Mouse (Mus musculus): Measurements from ENCODE around the gene Pitpnm3. TPM values are rescaled to one million over a fixed set of nuclear protein-coding genes. Genes with fewer than 3 reads are reported as not detected.
A peak's percentile ranks its signal among the peaks of the same experiment; 100 is the strongest.
"Not testable (repeated sequence)": the region's sequence is repeated elsewhere in the genome, so short reads cannot be mapped to it uniquely, and the experiment has no call there.

Pitpnm3 gene
- polyA plus RNA-seq (2015; fragmentation: Nextera tagmentation; extraction: Ambion mirVana), result 0.08 and 0.14 TPM in 2 replicates

DNA sequence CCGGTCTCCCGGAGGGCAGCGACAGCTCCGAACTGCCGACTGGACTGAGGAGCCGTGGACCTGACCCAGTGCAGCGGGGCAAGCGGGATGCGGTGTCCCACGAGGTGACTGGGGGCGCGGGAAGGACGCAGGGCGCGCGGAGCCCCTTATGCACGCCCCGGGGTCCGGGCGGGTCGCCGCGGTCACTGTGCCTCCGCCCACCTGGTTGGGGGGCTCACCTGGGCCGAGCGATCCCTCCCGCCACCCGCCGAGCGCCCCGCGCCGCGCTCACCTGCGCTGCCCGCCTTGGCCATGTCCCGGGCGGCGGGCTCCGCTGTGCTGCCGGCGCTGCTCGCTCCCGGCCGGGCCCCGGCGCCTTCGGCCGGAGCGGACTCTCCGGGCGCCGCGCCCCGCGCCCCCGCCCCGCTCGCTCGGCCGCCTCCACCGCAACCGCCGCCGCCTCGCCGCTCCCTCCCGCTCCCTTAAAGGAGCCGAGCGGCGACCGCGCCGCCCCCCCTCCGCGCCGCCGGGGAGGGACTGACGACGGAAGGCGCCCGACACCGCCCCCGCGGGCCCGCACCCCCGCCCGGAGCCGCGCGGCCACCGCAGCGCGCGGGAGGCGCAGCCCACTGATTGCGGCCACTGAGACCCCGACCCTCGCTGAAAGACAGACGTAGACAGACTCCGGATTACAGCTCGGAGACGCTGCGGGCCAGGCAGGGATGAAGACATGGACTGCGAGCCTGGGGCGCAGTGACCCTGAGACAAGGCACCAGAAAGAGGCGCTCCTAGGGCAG is at the start of gene Pitpnm3:
Gene Pitpnm3 (minus strand): TSS at position 396 of the 776 bp plus-strand sequence.
- peaks cover 25% of the 10 kb centered on the region for H3K4me1 ChIP-seq
- no peak within 1 kb of the TSS for H3K27ac ChIP-seq
- H3K9me3 ChIP-seq, result no peaks in the 10 kb centered on the region
- H3K9ac ChIP-seq, result peak within 1 kb of the TSS; percentile 68
- under 1% methylated on average over 60 of the region's 107 CpGs for WGBS
- no peaks in the 10 kb centered on the region for H3K36me3 ChIP-seq
- H3K4me3 ChIP-seq, result peak within 1 kb of the TSS; percentile 56
- peak; percentile 19; the same call in 1 of the 2 replicates for ATAC-seq (ENCODE audit: low FRiP score, low read depth)
- peak within 1 kb of the TSS; percentile 98 for H3K4me2 ChIP-seq (replicated peaks)
- H3K27me3 ChIP-seq, result peaks cover 74% of the 10 kb centered on the region

DNA sequence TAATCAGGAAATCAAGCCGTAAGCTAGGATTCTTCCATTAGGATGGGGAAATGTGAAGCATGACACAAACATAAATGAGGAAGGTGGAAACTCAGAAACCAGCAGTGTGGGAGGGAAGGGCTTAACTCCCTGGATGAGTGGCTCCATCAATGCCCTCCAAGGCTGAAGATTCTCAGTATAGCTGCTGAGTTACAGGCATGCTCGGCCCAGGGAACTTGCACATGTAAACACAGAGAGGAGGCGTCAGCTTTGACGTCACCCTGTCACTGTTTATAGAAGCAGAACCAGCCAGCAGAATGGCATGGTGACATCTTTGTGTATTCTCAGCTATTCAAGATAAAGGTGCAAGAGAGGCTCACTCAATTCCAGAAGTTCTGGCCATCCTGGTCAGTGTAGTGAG is 48.7 kb upstream of the Pitpnm3 start:
- WGBS, result 88% methylated on average over 4 of the region's 4 CpGs
- no peak overlapping the region for H3K9ac ChIP-seq
- H3K27me3 ChIP-seq, result no peaks in the 10 kb centered on the region
- peaks cover 62% of the 10 kb centered on the region for H3K36me3 ChIP-seq
- H3K4me1 ChIP-seq, result no peaks in the 10 kb centered on the region
- no peak overlapping the region for H3K4me2 ChIP-seq (replicated peaks)
- H3K4me3 ChIP-seq, result no peak overlapping the region
- H3K27ac ChIP-seq, result no peak overlapping the region
- no peaks in the 10 kb centered on the region for H3K9me3 ChIP-seq
- ATAC-seq (ENCODE audit: low FRiP score, low read depth), result no peak

DNA sequence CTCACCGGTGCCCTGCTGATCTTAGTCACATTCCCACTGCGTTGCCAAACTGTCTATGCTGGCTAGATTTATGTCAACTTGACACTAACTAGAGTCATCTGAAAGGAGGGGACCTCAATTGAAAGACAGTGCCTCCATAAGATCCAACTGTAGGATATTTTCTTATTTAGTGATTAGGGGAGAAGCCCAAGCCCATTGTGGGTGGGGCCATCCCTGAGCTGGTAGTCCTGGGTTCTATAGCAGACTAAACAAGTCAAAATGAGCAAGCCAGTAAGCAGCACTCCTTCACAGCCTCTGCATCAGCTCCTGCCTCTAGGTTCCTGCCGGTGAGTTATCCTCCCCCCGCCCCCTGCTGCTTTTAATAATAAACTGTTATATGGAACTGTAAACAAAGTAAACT is 45.6 kb upstream of the Pitpnm3 start:
- H3K9me3 ChIP-seq, result no peaks in the 10 kb centered on the region
- H3K4me3 ChIP-seq, result no peak overlapping the region
- no peak overlapping the region for H3K27ac ChIP-seq
- H3K4me2 ChIP-seq (replicated peaks), result no peak overlapping the region
- H3K27me3 ChIP-seq, result no peaks in the 10 kb centered on the region
- peaks cover 64% of the 10 kb centered on the region for H3K36me3 ChIP-seq
- no peaks in the 10 kb centered on the region for H3K4me1 ChIP-seq
- 87% methylated on average over 4 of the region's 4 CpGs for WGBS
- ATAC-seq (ENCODE audit: low FRiP score, low read depth), result no peak
- H3K9ac ChIP-seq, result no peak overlapping the region

GRCm38 (mm10) chr11:72180556-72180955 is 45.0 kb upstream of the Pitpnm3 start:
- Histone ChIP-seq H3K4me3 (no peak overlapping the region), H3K27me3 (no peaks in the 10 kb centered on the region), H3K36me3 (peaks cover 67% of the 10 kb centered on the region), H3K4me1 (no peaks in the 10 kb centered on the region), H3K27ac (no peak overlapping the region), H3K9ac (no peak overlapping the region), H3K4me2 (replicated peaks) (no peak overlapping the region), H3K9me3 (no peaks in the 10 kb centered on the region)
- no peak for ATAC-seq (ENCODE audit: low FRiP score, low read depth)
- 91% methylated on average over 5 of the region's 5 CpGs for WGBS

DNA sequence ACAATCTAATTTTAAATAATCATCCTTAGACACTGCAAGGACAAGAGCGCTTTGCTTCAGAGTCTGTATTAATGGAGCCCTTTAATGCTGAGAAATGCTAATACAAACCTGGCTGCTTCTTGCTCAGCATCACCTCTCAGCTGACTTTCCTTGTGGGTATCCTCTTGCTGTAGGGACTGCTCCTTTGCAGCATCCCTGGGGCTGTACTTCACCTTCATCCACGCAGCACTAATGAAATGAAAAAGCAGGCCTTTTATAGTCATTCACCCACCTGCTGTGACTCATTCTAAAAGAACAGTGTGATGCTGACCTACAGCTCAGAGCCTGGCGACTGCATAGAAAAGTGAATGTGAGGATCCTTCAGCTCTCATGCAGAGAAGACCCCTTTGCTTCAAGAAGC is 41.0 kb upstream of the Pitpnm3 start:
- H3K4me2 ChIP-seq (replicated peaks), result no peak overlapping the region
- H3K36me3 ChIP-seq, result peaks cover 89% of the 10 kb centered on the region
- no peak overlapping the region for H3K9ac ChIP-seq
- WGBS, result 53% methylated on average over 3 of the region's 3 CpGs
- H3K4me1 ChIP-seq, result no peaks in the 10 kb centered on the region
- H3K27ac ChIP-seq, result no peak overlapping the region
- no peak for ATAC-seq (ENCODE audit: low FRiP score, low read depth)
- H3K27me3 ChIP-seq, result no peaks in the 10 kb centered on the region
- H3K9me3 ChIP-seq, result no peaks in the 10 kb centered on the region
- H3K4me3 ChIP-seq, result no peak overlapping the region

GRCm38 (mm10) chr11:72175966-72176365 is 40.4 kb upstream of the Pitpnm3 start:
- no peak overlapping the region for H3K4me3 ChIP-seq
- no peaks in the 10 kb centered on the region for H3K27me3 ChIP-seq
- H3K27ac ChIP-seq, result no peak overlapping the region
- peaks cover 83% of the 10 kb centered on the region for H3K36me3 ChIP-seq
- no peaks in the 10 kb centered on the region for H3K4me1 ChIP-seq
- H3K9me3 ChIP-seq, result no peaks in the 10 kb centered on the region
- ATAC-seq (ENCODE audit: low FRiP score, low read depth), result no peak
- no peak overlapping the region for H3K4me2 ChIP-seq (replicated peaks)
- H3K9ac ChIP-seq, result no peak overlapping the region
- WGBS, result 81% methylated on average over 5 of the region's 5 CpGs

GRCm38 (mm10) chr11:72174721-72175120 is 39.1 kb upstream of the Pitpnm3 start:
- Histone ChIP-seq H3K4me2 (replicated peaks) (no peak overlapping the region), H3K9me3 (no peaks in the 10 kb centered on the region), H3K9ac (no peak overlapping the region), H3K27ac (no peak overlapping the region), H3K4me1 (no peaks in the 10 kb centered on the region), H3K36me3 (peaks cover 83% of the 10 kb centered on the region), H3K27me3 (no peaks in the 10 kb centered on the region), H3K4me3 (no peak overlapping the region)
- 96% methylated on average over 6 of the region's 6 CpGs for WGBS
- no peak for ATAC-seq (ENCODE audit: low FRiP score, low read depth)

GRCm38 (mm10) chr11:72173506-72173905 is 37.9 kb upstream of the Pitpnm3 start:
- H3K27ac ChIP-seq, result no peak overlapping the region
- no peak for ATAC-seq (ENCODE audit: low FRiP score, low read depth)
- no peak overlapping the region for H3K4me2 ChIP-seq (replicated peaks)
- no peak overlapping the region for H3K4me3 ChIP-seq
- H3K9me3 ChIP-seq, result no peaks in the 10 kb centered on the region
- H3K4me1 ChIP-seq, result no peaks in the 10 kb centered on the region
- no peaks in the 10 kb centered on the region for H3K27me3 ChIP-seq
- H3K36me3 ChIP-seq, result peaks cover 83% of the 10 kb centered on the region
- 88% methylated on average over 5 of the region's 5 CpGs for WGBS
- no peak overlapping the region for H3K9ac ChIP-seq

DNA sequence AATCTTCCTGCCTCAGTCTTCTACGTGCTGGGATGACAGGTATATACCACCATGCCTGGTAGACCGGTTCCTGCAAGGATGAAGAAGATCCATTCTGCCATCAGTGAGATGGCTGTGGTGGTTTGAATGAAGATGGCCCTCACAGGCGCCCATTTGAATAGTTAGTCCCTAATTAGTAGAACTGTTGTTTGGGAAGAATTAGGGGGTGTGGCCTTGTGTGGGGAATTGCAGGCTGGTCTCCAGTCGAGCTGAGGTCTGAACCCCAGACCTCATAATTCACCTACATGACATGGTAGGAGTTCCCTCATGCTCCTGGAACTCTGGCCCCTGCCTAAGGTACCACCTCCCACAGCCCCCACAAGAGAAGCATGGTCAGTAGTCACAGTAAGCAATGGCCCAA is 36.3 kb upstream of the Pitpnm3 start:
- 66% methylated on average over 4 of the region's 4 CpGs for WGBS
- not testable (repeated sequence) for H3K4me3 ChIP-seq; H3K4me1 ChIP-seq; H3K27ac ChIP-seq; ATAC-seq (ENCODE audit: low FRiP score, low read depth); H3K4me2 ChIP-seq (replicated peaks); H3K27me3 ChIP-seq; H3K9me3 ChIP-seq; H3K9ac ChIP-seq
- peaks cover 81% of the 10 kb centered on the region for H3K36me3 ChIP-seq

GRCm38 (mm10) chr11:72169871-72170270 is 34.3 kb upstream of the Pitpnm3 start:
- no peaks in the 10 kb centered on the region for H3K9me3 ChIP-seq
- H3K4me3 ChIP-seq, result no peak overlapping the region
- H3K9ac ChIP-seq, result no peak overlapping the region
- H3K27me3 ChIP-seq, result no peaks in the 10 kb centered on the region
- no peak overlapping the region for H3K4me2 ChIP-seq (replicated peaks)
- peaks cover 83% of the 10 kb centered on the region for H3K36me3 ChIP-seq
- no peak overlapping the region for H3K27ac ChIP-seq
- H3K4me1 ChIP-seq, result no peaks in the 10 kb centered on the region
- ATAC-seq (ENCODE audit: low FRiP score, low read depth), result no peak
- 81% methylated on average over 4 of the region's 4 CpGs for WGBS

DNA sequence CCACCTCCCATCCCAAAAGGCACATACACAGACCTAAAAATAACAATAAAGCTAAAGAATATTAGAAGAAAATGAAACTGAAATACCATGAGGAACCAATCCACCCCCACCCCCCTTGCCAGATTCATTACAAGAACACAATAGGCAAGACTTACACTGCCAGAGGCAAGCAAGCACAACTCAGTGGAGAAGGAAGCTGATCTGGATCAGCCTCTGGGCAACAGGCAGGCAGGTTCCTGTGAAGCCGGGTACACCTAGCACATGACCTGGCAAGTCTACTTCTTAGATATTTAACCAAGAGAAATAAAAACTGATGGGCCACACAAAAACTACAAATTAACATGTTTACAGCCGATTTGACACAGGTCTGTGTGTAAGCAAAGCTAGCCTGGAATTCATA is 27.6 kb upstream of the Pitpnm3 start:
- H3K4me1 ChIP-seq, result no peaks in the 10 kb centered on the region
- H3K4me2 ChIP-seq (replicated peaks), result no peak overlapping the region
- H3K27me3 ChIP-seq, result no peaks in the 10 kb centered on the region
- no peak overlapping the region for H3K4me3 ChIP-seq
- ATAC-seq (ENCODE audit: low FRiP score, low read depth), result no peak
- H3K9ac ChIP-seq, result no peak overlapping the region
- no peak overlapping the region for H3K27ac ChIP-seq
- 74% methylated on average over 2 of the region's 2 CpGs for WGBS
- peaks cover 84% of the 10 kb centered on the region for H3K36me3 ChIP-seq
- H3K9me3 ChIP-seq, result no peaks in the 10 kb centered on the region

DNA sequence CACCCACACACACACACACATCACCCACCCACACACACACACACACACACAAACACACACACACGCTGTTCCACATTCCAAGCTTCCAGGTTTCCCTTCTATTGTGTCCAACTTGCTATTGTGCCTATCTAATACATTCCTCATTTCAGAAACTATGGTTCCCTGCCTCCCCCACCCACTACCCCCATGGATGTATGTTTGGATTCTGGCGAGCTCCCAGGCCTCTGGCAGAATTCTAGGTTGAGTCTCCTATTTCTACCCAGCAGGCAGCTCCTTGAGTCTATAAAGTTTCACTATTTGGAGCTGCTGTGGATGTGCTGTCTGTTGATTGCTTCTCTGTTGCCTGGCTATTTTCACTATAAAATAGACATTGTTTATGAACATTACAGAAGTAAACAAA is 21.0 kb upstream of the Pitpnm3 start:
- Histone ChIP-seq H3K4me1 (peaks cover 2% of the 10 kb centered on the region; the same call in 1 of the 2 replicates), H3K27me3 (no peaks in the 10 kb centered on the region), H3K4me3 (no peak overlapping the region), H3K9me3 (no peaks in the 10 kb centered on the region), H3K36me3 (peaks cover 80% of the 10 kb centered on the region), H3K9ac (no peak overlapping the region), H3K4me2 (replicated peaks) (no peak overlapping the region), H3K27ac (no peak overlapping the region)
- WGBS, result 73% methylated on average over 2 of the region's 2 CpGs
- ATAC-seq (ENCODE audit: low FRiP score, low read depth), result no peak

DNA sequence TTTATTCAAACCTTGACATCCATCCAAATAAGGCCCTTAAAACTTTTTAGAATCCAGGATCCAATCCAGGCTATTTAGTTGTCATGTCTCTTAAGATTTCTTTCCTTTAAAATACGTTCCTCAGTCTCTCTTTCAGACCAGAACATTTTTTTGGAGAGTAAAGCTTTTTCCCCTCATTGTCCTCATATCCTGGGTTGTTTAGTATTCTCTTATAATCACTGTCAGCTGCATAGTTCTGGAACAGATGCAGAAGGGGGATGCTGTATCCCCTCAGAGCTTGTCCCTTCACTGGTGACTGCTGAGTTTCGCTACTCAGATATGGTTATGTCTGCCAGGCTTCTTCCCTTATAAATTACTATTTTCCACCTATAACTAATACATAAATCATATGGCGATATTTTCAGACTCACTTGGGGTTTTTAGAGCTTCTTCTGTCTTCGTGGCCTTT is 20.4 kb upstream of the Pitpnm3 start:
- Histone ChIP-seq H3K4me1 (peaks cover 6% of the 10 kb centered on the region; the same call in 1 of the 2 replicates), H3K4me3 (no peak overlapping the region), H3K9ac (no peak overlapping the region), H3K36me3 (peaks cover 74% of the 10 kb centered on the region), H3K27me3 (no peaks in the 10 kb centered on the region), H3K4me2 (replicated peaks) (no peak overlapping the region), H3K27ac (no peak overlapping the region), H3K9me3 (no peaks in the 10 kb centered on the region)
- WGBS, result 83% methylated on average over 4 of the region's 4 CpGs
- no peak for ATAC-seq (ENCODE audit: low FRiP score, low read depth)

Data from limb, embryonic 13.5 days (tissue).